Mouse (Mus musculus): ENCODE data around the gene Pvr. TPM values are rescaled to one million over a fixed set of nuclear protein-coding genes. Genes with fewer than 3 reads are reported as not detected.
A peak's percentile ranks its signal among the peaks of the same experiment; 100 is the strongest.

The Pvr gene
- total RNA-seq, 2 experiments from 2014 or later = 10.2 to 15.9 TPM

DNA sequence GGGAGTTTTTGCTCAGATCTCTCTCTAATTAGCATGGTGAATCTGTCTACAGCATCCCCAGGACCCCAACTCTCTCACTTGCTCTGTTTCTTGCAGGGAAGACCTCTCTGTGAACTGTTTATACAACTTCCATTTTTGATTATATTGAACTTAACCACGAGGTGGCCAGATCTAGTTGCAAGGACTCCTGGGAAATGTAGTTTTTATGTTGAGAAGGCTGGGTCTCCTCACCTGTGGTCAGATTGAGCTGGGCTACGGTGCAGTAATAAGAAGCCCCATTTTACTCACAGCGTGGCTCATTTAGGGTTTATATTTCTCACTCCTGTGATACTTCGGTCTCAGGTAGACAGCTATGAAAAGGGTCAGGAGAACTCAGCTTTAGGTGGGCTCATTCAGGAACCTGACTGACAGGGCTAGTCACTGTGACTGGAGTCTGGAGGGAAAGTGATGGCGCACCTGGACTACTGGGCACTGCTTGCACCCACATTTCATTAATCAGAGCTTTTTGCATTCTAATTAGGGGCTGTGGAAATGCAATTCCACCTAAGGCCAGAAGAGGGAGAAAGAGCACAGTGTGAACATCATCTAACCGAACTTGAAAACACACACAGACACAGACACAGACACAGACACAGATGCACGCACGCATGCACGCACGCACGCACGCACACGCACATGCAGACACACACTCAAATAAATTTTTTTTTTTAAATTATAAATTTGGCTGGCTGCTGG, 44.8 kb downstream of the Pvr start:
- peak in 1 of 2 experiments; percentile 54 for DNase-seq (ENCODE audit: extremely low spot score in 1 of 2, low spot score in 1 of 2)

DNA sequence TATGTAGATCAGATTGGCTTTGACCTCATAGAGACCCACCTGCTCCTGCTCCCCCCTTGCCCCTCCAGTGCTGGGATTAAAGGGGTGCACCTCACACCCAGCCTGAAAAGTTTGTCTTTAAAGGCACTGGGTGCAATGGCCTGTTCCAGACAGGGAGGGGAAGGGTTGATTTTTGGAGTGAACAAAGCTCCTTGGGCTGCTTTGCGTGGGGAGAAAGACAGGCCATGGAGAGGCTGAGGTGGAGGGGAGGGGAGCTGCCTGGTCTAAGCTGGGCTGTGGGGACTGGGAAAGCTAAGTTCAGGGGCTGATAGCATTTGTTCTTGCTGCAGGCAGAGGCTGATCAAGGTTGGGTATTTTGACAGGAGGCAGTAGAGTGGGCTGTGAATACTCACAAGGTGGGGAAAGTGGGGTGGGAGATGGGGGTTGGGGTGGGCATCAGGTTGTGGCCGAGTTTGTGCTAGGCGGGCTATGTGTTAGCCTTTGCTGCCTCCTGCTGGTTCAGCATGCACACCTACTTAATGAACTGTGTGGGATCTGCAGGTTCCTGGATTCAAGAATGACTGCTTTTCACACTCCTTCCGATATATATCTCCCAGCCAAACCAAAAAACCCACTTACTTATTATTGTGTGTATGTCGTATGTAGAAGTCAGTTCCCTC, 48.9 kb downstream of the Pvr start:
- no peak for DNase-seq (ENCODE audit: extremely low spot score in 1 of 2, low spot score in 1 of 2)

DNA sequence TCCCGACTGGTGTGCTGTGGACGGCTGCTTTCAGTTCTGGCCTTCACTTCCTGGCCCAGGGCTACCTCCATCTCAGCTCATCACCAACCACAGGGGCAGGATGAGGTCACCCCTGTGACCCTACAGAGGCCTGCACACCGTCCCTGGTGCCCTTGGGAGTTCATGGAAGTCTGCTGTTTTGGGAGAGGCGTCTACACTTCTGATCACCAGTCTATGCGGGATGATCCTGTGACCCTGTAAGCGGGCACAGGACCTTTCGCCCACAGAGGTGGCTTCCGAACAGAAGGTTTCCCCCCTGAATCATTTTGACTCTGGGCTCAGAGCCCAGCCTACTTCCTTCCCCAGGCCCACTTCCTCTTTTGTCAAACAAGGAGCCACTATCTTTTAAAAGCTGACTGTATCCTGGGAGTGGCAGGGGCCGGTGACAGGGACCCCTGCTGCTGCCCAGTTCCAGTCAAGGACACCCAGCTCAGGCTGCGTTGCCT, 49.8 kb downstream of the Pvr start:
- no peak for DNase-seq (ENCODE audit: extremely low spot score in 1 of 2, low spot score in 1 of 2)

GRCm38 (mm10) chr7:19867751-19868399, 53.1 kb downstream of the Pvr start:
- no peak for DNase-seq (ENCODE audit: extremely low spot score in 1 of 2, low spot score in 1 of 2)

DNA sequence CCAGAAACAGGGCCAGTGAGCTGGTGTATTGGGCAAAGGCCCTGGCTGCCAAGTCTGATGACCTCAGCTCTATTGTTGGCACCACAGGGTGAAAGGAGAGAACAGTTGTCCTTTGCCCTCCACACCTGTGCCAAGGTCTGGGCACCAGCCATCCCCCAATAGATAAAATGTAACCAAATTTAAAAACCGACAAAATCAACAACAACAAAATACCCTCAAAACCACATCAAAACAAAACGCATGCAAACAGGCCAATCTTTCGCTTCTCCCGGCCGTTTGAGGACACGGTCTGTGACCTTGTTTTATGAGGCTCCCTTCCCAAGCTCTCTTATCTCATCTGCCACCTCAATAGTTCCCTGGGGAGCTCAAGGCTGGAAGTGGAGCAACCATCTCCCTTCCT, 54.5 kb downstream of the Pvr start:
- DNase-seq (ENCODE audit: extremely low spot score in 1 of 2, low spot score in 1 of 2) = no peak

DNA sequence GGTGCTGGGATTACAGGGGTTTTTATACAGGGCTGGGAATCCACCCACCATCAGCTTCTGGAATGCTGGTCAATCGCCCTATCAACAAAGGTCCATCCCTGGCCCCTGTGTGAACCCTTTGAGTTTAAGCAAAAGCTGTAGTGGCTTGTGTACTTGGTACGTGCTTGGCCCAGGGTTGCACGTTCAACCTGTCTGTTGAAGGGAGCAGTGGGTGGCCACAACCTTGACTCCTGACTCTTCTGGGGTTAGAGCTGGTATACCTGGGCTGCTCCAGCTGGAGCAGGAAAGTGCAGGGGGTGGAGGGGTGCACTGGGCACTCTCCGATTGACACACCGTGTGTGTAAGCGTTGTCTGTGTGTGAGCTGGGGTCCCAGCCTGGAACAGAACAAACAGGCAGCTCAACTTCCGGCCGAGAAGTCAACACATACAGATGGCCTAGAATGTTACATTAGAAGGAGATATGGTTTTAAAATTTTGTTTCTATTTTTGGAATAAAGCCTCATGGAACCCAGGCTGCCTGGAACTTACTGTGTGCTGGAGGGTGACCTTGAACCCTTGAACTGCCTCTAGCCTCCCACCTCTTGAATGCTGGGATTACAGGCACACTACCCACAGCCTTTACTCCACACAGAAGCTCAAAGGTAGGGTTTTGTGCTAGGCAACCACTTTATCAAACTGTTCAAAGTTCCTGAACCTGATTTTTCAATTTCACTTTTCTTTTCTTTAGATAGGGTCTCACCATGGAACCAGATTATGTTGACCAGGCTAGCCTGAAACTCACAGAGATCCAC, 55.5 kb downstream of the Pvr start:
- DNase-seq (ENCODE audit: extremely low spot score in 1 of 2, low spot score in 1 of 2) = no peak

DNA sequence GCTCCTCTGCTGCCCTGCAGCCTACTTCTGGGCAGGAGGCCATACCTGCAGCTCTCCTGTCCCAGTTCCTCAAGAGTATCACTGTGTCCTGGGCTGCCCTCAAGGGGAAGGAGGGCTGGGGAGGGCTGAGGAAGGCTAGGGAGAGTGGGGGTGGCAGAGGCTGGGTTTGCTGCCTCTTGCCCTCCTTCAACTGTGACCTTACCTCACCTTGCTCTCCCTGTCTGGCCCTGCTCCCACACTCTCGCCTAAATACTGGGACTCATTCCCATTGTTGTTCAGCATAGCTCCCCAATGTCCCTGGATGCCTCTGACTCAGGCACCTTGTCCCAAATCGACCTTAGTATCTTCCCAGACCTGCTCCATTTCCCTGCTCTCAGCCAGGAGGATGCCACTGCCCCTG, 56.7 kb downstream of the Pvr start:
- DNase-seq (ENCODE audit: extremely low spot score in 1 of 2, low spot score in 1 of 2) = no peak

DNA sequence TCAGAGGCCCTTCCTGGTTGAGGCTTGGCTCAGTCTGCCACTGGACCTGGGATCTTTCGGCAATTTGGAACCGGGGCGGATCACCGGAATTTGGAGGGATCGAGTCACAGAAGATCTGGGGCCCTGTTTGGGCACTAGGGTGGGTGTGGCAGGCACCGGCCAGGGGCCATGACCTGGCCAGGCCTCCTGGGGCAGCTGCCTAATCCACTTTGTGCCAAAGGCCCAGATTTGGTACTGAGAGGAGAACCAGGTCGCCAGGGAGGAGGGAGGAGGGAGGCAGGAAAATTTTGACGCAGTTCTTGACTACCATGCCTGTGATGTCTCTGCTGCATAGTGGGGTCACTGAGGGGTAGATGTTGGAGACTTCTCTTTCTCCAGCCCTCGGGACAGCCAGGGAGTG, 59.8 kb downstream of the Pvr start, which contains the start of gene Ceacam16:
Gene Ceacam16 (minus strand): TSS at position 101 of the 400 bp plus-strand sequence.
- no peak for DNase-seq (ENCODE audit: extremely low spot score in 1 of 2, low spot score in 1 of 2)

- no peak for DNase-seq (ENCODE audit: extremely low spot score in 1 of 2, low spot score in 1 of 2)
These were observed 61.2 kb downstream of the Pvr start for GRCm38 (mm10) chr7:19859740-19860139.

GRCm38 (mm10) chr7:19856283-19856682, 64.7 kb downstream of the Pvr start:
- DNase-seq (ENCODE audit: extremely low spot score in 1 of 2, low spot score in 1 of 2) = no peak

- DNase-seq (ENCODE audit: extremely low spot score in 1 of 2, low spot score in 1 of 2) = no peak
These were observed 65.3 kb downstream of the Pvr start for GRCm38 (mm10) chr7:19855663-19856062.

Other genes starting within 250 kb of the Pvr start
- not detected for gene Apoc2, start 243.2 kb downstream of the Pvr start, total RNA-seq (2021)
- not detected for gene Gm44805, start 239.7 kb downstream of the Pvr start, total RNA-seq (2021)
- not detected for gene Apoc4, start 239.7 kb downstream of the Pvr start, total RNA-seq (2021)
- gene Apoc1, start 228.5 kb downstream of the Pvr start, total RNA-seq (2021) = 1 to 10 TPM; 4.8 to 7.5 TPM
- gene Apoe, start 222.0 kb downstream of the Pvr start, total RNA-seq (2021) = 1,000 to 10,000 TPM; 2,615 to 2,768 TPM
- gene Tomm40, start 205.7 kb downstream of the Pvr start, total RNA-seq (2021) = 100 to 1,000 TPM; 109 TPM
- gene Nectin2, start 170.7 kb downstream of the Pvr start, total RNA-seq (2021) = 1 to 10 TPM; 7.9 to 9.1 TPM
- gene Bcam, start 150.1 kb downstream of the Pvr start, total RNA-seq (2021) = 10 to 100 TPM in 1 of 2 experiments, 1 to 10 TPM in 1; 8.7 to 11.4 TPM
- gene Cblc, start 124.4 kb downstream of the Pvr start, total RNA-seq (2021) = not detected
- gene Bcl3, start 98.4 kb downstream of the Pvr start, total RNA-seq (2021) = under 1 TPM; 0.49 to 0.61 TPM
- gene Gm19345, start 69.2 kb downstream of the Pvr start, total RNA-seq (2021) = 1 to 10 TPM; 1.8 to 2.9 TPM
- gene Ceacam16, start 59.9 kb downstream of the Pvr start, total RNA-seq (2021) = not detected
- gene Ceacam19, start 33.2 kb downstream of the Pvr start, total RNA-seq (2021) = not detected
- gene Igsf23, start 29.6 kb upstream of the Pvr start, total RNA-seq (2021) = not detected
- gene Ceacam20, start 44.3 kb upstream of the Pvr start, total RNA-seq (2021) = not detected
- gene Nlrp9b, start 70.3 kb upstream of the Pvr start, total RNA-seq (2021) = not detected
- gene Vmn1r91, start 178.5 kb upstream of the Pvr start, total RNA-seq (2021) = not detected
- gene Gm16442, start 201.4 kb upstream of the Pvr start, total RNA-seq (2021) = not detected
- not detected for gene Vmn1r93, start 217.9 kb upstream of the Pvr start, total RNA-seq (2021)
- gene Vmn1r94, start 247.2 kb upstream of the Pvr start, total RNA-seq (2021) = not detected